Comparison of ENCODE assay signal across 17 mouse cellular contexts in the genomic region with DNA sequence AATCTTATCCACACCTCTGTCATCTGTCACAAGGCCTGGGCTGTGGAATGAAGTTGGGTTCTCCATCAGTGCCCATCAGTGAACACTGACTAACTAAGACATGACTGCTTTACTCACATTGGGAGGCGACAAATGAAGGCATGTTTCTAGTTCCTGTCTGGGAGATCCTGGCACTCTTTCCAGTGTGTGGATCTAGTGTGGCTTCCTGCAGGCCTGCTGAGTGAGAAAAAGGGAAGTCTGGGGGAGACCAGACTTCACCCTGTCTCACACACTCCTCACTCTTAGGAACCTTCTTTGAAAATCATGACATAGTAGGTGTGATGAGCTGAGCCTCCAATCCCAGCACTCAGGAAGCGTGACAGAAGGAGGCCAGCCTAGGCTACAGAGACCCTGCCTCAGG. TPM values are rescaled to one million over a fixed set of nuclear protein-coding genes. Genes with fewer than 3 reads are reported as not detected.
DNase-seq lines count a peak whose midpoint lies in the region; ATAC-seq and TF ChIP-seq lines count a peak whose summit lies in the region.
"Had no signal": no experiment of that assay in that cellular context is flagged by ENCODE, and none has a peak within 500 bp of the region (broad histone marks: within the 10 kb centered on the region; RNA-seq: fewer than 3 reads in every experiment).

No protein-coding gene starts in this region.

- no peak for TF ChIP-seq POLR2A in bone marrow macrophage, adult 2 months (IDR thresholded peaks at IDR 0.05; ENCODE audit: borderline replicate concordance, low read depth, low read length)

- no peaks in the 10 kb centered on the region for H3K36me3 ChIP-seq in forebrain, embryonic 11.5 days (ENCODE audit: control insufficient read depth, insufficient read depth, low read length)

- no peak overlapping the region for H3K4me2 ChIP-seq in forebrain, embryonic 11.5 days (ENCODE audit: low read depth, low read length, severe bottlenecking)
- H3K4me2 ChIP-seq: forebrain, embryonic 15.5 days; hindbrain, embryonic 13.5 days; kidney, embryonic 15.5 days; stomach, embryonic 15.5 days had no signal

- H3K9me3 ChIP-seq in forebrain, embryonic 11.5 days (ENCODE audit: control insufficient read depth, low read length), result no peaks in the 10 kb centered on the region
- H3K9me3 ChIP-seq: embryonic facial prominence, embryonic 10.5 days; forebrain, embryonic 15.5 days; hindbrain, embryonic 13.5 days; kidney, embryonic 15.5 days; limb, embryonic 10.5 days; stomach, embryonic 15.5 days had no signal

- intact Hi-C loops in left cerebral cortex, postnatal 25 days (cut with DNase I), result no loop called here

- H3K4me1 ChIP-seq in bone marrow macrophage, adult 2 months (ENCODE audit: control insufficient read depth, insufficient read depth, low read length), result peaks cover 31% of the 10 kb centered on the region
- H3K4me1 ChIP-seq in forebrain, embryonic 11.5 days (replicated peaks; ENCODE audit: control insufficient read depth, insufficient read depth, low read length), result no peaks in the 10 kb centered on the region; the same call in 1 of the 2 replicates
- H3K4me1 ChIP-seq: kidney, embryonic 15.5 days; stomach, embryonic 15.5 days had no signal

- WGBS in forebrain, embryonic 11.5 days, result 82% methylated on average over 2 of the region's 2 CpGs

- no peak for ATAC-seq in forebrain, embryonic 11.5 days (replicated peaks; ENCODE audit: low FRiP score)
- ATAC-seq: activated CD4-positive, CD25-positive, alpha-beta regulatory T cell, adult 4 months; forebrain, embryonic 15.5 days; intestine, embryonic 16.5 days had no signal

- no peaks in the 10 kb centered on the region for H3K27me3 ChIP-seq in forebrain, embryonic 11.5 days (ENCODE audit: control insufficient read depth, insufficient read depth, low read length)
- H3K27me3 ChIP-seq: forebrain, embryonic 15.5 days; hindbrain, embryonic 13.5 days; kidney, embryonic 15.5 days; stomach, embryonic 15.5 days had no signal

- peak; percentile 24 to 56 for DNase-seq in heart, adult 18-20 months
- DNase-seq in heart, adult 8-10 months (ENCODE audit: low spot score), result no peak
- DNase-seq in left cerebral cortex, postnatal 25 days (ENCODE audit: low spot score in 2 of 2), result peak; percentile 11 to 47
- no peak for DNase-seq in left cerebral cortex, adult 11 months (ENCODE audit: low spot score)
- DNase-seq in lung, postnatal 36 days, result peak; percentile 46
- no peak for DNase-seq in T-cell, adult 2 months (ENCODE audit: low spot score)
- no peak for DNase-seq in forebrain, embryonic 11.5 days (ENCODE audit: low spot score)

- peak overlapping the region; percentile 75 for H3K27ac ChIP-seq in bone marrow macrophage, adult 2 months (ENCODE audit: insufficient read depth, low read depth, low read length)
- H3K27ac ChIP-seq in forebrain, embryonic 11.5 days (ENCODE audit: low read depth, low read length), result no peak overlapping the region
- H3K27ac ChIP-seq: embryonic facial prominence, embryonic 10.5 days; hindbrain, embryonic 13.5 days; kidney, embryonic 15.5 days; limb, embryonic 10.5 days; liver, embryonic 14.5 days; stomach, embryonic 15.5 days had no signal

- TF ChIP-seq CTCF in bone marrow macrophage, adult 2 months (IDR thresholded peaks at IDR 0.05; ENCODE audit: low read depth, low read length), result no peak

- H3K9ac ChIP-seq in forebrain, embryonic 11.5 days (ENCODE audit: low read length), result no peak overlapping the region
- H3K9ac ChIP-seq: forebrain, embryonic 15.5 days; hindbrain, embryonic 13.5 days; kidney, embryonic 15.5 days; liver, embryonic 14.5 days; stomach, embryonic 15.5 days had no signal

- peak overlapping the region; percentile 17; the same call in 1 of the 2 replicates for H3K4me3 ChIP-seq in bone marrow macrophage, adult 2 months (ENCODE audit: insufficient read depth, low read length)
- H3K4me3 ChIP-seq in forebrain, embryonic 11.5 days (ENCODE audit: low read depth, low read length), result no peak overlapping the region
- H3K4me3 ChIP-seq: embryonic facial prominence, embryonic 10.5 days; forebrain, embryonic 15.5 days; hindbrain, embryonic 13.5 days; kidney, embryonic 15.5 days; limb, embryonic 10.5 days; stomach, embryonic 15.5 days had no signal

RNA-seq across cellular contexts. Expression of a gene that starts 19.9 kb away (rescaled TPM):
- 10 to 100 TPM; 12.8 to 14.3 TPM for total RNA-seq in heart, adult 18-20 months (2021)
- 10 to 100 TPM; 13.1 to 14.1 (median 13.3) TPM for total RNA-seq in heart, adult 8-10 months (2022)
- 10 to 100 TPM; 33.1 to 34.9 TPM for total RNA-seq in left cerebral cortex, postnatal 25 days (2021)
- 22.7 and 26.8 TPM in 2 replicates for polyA plus RNA-seq in bone marrow macrophage, adult 2 months (2012; ENCODE audit: insufficient read depth, insufficient read length, missing spikeins)
- polyA plus RNA-seq in forebrain, embryonic 11.5 days (2014; fragmentation: Nextera tagmentation; extraction: Ambion mirVana), result 27.1 and 29.2 TPM in 2 replicates

RNA-seq across cellular contexts. Expression of a gene that starts 40.6 kb away (rescaled TPM):
- total RNA-seq in heart, adult 18-20 months (2021), result 1 to 10 TPM; 7.7 to 7.9 TPM
- total RNA-seq in heart, adult 8-10 months (2022), result 1 to 10 TPM; 6.6 to 8.0 (median 7.4) TPM
- 10 to 100 TPM; 11.4 to 12.4 TPM for total RNA-seq in left cerebral cortex, postnatal 25 days (2021)
- 18.4 and 20.5 TPM in 2 replicates for polyA plus RNA-seq in bone marrow macrophage, adult 2 months (2012; ENCODE audit: insufficient read depth, insufficient read length, missing spikeins)
- 11.3 and 11.4 TPM in 2 replicates for polyA plus RNA-seq in forebrain, embryonic 11.5 days (2014; fragmentation: Nextera tagmentation; extraction: Ambion mirVana)

Comparison
In these comparisons a context has a peak if more than half of its experiments do, and no peak if none do; other contexts are left out.
1. DNase-seq: peak in heart, adult 18-20 months (2 of 2), left cerebral cortex, postnatal 25 days (2 of 2) and lung, postnatal 36 days (single experiment); none in heart, adult 8-10 months (single experiment), left cerebral cortex, adult 11 months (single experiment), T-cell, adult 2 months (single experiment) and forebrain, embryonic 11.5 days (single experiment).